Mouse (Mus musculus) brain, embryonic 18.5 days (tissue): ENCODE results near the gene Spi1.

Source experiments
- DNase-seq: peaks from one replicate; pipeline ENCODE4 v3.0.0-alpha.2; 2012; ENCODE audit warnings: low read depth, low spot score

Spi1 gene

GRCm38 (mm10) chr2:91125101-91125500 is 42.9 kb downstream of the Spi1 start:
- no peak for DNase-seq

- no peak for DNase-seq
Measured at GRCm38 (mm10) chr2:91128761-91129160, 46.6 kb downstream of the Spi1 start.

DNA sequence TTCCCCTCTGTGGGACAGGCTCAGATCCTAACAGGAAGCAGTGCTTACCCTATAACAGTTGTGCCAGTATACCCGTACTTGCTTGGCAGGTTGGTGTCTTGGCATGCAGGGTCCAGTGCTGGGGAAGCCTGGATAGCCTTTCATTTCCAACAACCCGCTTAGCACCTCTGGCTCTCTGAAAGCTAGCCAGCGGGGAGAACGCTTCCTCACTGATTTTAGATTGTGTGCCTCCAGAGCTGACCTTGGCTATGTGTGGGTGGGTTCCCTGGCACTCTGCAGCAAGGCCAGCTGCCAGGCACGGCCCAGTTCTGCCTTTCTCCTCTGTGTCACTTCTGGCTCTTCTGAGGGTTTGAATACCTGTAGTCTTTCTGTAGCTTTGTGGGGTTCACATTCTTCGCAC is 47.9 kb downstream of the Spi1 start:
- DNase-seq = no peak

- DNase-seq = no peak
Measured at GRCm38 (mm10) chr2:91131251-91131650, 49.1 kb downstream of the Spi1 start.

DNA sequence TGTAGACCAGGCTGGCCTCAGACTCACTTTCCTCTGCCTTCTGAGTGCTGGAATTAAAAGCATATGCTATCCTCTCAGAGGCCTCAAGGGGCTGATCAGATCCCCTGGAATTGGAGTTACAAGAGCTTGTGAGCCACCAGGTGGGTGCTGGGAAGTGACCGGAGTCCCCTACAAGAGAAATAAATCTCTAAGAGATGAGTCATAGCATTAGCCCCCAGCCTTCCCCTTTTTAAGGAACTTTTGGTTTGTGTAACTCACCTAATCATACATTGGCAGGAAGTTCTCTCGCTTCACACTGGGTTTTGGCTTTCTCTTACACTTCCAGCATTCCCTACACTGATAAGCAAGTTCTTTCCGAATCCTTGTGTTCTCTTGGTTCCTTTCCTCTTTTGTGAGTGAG is 49.8 kb downstream of the Spi1 start:
- no peak for DNase-seq

GRCm38 (mm10) chr2:91136513-91137412 is 54.6 kb downstream of the Spi1 start:
- DNase-seq = no peak

DNA sequence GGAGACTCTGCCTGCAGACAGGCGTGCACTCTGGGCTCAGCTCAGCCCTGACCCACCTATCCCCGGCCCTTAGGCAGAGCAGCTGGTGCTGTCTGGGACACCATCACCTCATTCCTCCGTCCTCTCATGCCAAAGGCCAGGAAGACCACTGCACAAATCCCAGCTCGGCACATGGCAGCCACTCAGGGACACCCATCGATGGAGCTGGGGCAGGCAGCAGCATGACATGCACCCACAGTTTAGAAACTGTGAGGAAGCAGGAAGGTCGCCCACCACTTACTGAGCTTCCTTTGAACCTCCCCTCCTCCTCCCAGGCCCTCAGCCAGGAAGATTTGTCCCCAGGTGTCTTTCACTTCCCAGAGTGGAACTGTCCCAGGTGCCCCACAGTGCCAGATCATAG is 55.3 kb downstream of the Spi1 start:
- no peak for DNase-seq

DNA sequence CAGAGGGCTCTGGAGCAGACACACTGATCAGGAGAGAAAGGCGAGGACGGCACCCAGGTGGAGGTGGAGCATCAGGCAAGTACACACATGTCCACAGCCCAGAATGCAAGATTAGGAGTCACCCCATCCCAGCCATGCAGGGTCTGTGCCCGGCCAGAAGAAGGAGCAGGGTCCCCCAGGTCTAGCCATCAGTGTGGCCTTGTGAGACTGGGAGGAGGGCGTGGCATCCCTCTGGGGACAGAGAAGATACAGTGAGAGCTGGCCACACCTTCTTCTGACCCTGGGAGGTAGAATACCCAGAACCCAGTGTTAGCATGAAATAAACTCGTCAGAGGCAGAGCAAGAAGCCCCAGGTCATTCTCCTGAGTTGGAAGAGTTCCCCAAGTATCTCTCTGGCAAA is 57.1 kb downstream of the Spi1 start:
- no peak for DNase-seq

GRCm38 (mm10) chr2:91139764-91140163 is 57.6 kb downstream of the Spi1 start:
- no peak for DNase-seq

DNA sequence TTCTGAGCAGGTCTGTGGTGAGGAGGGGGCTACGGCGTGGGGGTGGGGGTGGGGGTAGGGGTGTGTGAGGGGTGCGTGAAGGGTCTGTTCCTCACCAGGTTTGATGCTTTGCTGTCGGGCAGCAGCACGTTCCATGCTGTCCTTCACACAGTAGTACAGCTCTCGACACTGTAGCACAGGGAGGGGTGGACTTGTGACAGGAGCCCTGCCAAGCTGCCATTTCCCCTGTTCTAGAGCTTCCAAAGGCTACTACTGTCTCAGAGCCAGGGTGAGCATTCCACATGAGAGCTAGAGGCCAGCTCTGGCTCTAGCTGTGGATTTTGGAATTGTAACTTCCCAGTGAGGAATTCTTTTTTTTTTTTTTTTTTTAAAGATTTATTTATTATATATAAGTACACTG is 60.7 kb downstream of the Spi1 start:
- no peak for DNase-seq

DNA sequence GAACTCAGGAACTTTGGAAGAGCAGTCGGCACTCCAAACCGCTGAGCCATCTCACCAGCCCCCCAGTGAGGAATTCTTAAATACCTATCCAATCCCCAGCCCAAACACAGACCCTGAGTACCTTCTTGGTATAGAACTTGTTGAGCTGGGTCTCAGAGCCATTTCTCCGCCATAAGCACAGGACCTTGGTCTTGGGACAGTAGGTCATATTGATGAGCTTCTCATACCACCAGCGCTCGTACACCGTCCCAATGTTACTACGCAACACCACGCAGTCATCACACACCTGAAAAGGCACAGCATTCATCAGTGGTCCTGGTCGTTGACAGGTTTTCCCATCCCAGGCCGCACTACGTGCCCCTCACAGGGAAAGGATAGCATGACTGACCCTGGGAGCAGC is 61.2 kb downstream of the Spi1 start:
- no peak for DNase-seq

- no peak for DNase-seq
Measured at GRCm38 (mm10) chr2:91148101-91148500, 65.9 kb downstream of the Spi1 start.

- DNase-seq = no peak
Measured at GRCm38 (mm10) chr2:91151331-91151730, 69.1 kb downstream of the Spi1 start.

GRCm38 (mm10) chr2:91152885-91153377 is 70.7 kb downstream of the Spi1 start:
- DNase-seq = no peak

DNA sequence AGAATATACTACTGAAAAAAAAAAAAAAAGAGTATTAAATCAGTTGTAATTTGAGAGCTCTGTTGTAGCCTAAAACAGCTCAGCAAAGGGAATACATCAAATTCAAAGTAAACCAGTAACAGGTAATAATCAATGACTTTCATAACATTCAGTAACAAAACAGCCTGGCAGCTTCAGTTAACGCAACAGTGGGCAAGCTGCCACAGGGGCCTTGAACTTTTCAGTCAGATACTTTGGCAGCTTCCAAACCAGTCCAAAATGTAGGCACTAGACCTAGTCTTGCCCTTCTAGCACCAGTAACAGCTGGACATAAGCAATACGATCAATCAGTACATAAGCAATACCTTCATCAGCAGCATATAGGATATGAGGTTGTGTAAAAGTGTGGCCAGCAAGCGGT is 71.9 kb downstream of the Spi1 start:
- no peak for DNase-seq

GRCm38 (mm10) chr2:91157002-91157752 is 75.0 kb downstream of the Spi1 start:
- no peak for DNase-seq

- DNase-seq = no peak
Measured at GRCm38 (mm10) chr2:91160591-91160990, 78.4 kb downstream of the Spi1 start.

DNA sequence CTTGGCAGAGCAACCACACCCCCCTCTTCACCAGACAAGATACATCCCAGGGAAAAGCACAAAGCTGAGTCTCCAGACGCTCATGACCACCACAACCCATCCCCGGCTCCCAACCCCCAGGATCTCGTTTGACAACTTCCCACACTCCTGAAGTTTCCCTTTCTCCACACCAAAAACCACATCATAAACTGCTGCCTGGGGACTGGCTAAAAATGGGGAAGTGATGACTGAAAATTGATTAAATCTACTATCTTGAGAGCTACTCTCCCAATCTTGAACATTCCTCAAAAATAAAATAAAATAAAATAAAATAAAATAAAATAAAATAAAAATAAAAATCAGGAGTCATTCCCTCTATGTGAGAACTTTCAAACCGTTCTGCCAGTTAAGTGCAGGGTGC is 80.8 kb downstream of the Spi1 start:
- DNase-seq = no peak

DNA sequence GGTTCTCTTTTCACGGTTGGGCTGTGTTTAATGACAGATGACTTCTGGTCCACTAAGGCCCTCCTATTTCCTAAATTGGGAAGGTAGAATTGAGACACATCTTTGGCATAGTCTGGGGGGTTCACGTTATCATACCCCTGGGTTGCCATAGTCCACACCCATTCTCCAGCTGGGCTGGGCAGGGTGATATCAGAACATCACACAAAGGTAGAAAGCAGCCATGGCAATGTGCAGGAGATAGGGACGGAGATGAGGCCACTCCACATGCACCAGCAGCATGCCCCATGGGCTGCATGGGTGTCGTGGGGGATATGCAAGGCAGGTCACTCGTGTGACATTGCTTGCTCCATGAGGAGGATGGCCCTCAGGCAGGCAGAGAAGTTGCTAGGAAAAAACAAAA is 81.3 kb downstream of the Spi1 start:
- no peak for DNase-seq

- no peak for DNase-seq
Measured at GRCm38 (mm10) chr2:91164991-91165390, 82.8 kb downstream of the Spi1 start.
